Mouse (Mus musculus) C2C12 (cell line): ENCODE data around the gene Lrfn2. TPM values are rescaled to one million over a fixed set of nuclear protein-coding genes. Genes with fewer than 3 reads are reported as not detected.

Source experiments
- H3K27me3 ChIP-seq: one replicate; pipeline ENCODE4 v1.6.1; 2011; ENCODE audit not compliant: control insufficient read depth, insufficient read depth, insufficient read length
- H3K36me3 ChIP-seq: one replicate; pipeline ENCODE4 v1.6.1; 2011; ENCODE audit not compliant: control insufficient read depth, insufficient read depth
- H3K4me3 ChIP-seq: one replicate; pipeline ENCODE4 v1.5.1; 2011; ENCODE audit warnings: mild to moderate bottlenecking, control low read depth; ENCODE audit not compliant: poor library complexity, insufficient read depth, severe bottlenecking
- H3K79me2 ChIP-seq: one replicate; pipeline ENCODE4 v1.6.1; 2011; ENCODE audit not compliant: control insufficient read depth, insufficient read depth
- H3K79me3 ChIP-seq: one replicate; pipeline ENCODE4 v1.6.1; 2011; ENCODE audit warnings: low read depth, control low read depth
- H3ac ChIP-seq: one replicate; pipeline ENCODE3; 2011; ENCODE audit warnings: low read depth; ENCODE audit not compliant: control insufficient read depth, insufficient read length
- CEBPB ChIP-seq: IDR thresholded peaks from one replicate; pipeline ENCODE4 v1.6.1; 2011; ENCODE audit warnings: low read depth, mild to moderate bottlenecking, control low read depth, moderate library complexity
- CTCF ChIP-seq: IDR thresholded peaks from one replicate; pipeline ENCODE4 v1.5.1; 2011; ENCODE audit not compliant: control insufficient read depth, insufficient read depth, insufficient read length
- FOSL1 ChIP-seq: IDR thresholded peaks from one replicate; pipeline ENCODE4 v1.8.0; 2011; ENCODE audit warnings: mild to moderate bottlenecking, low read length; ENCODE audit not compliant: poor library complexity, insufficient read depth, severe bottlenecking
- MAX ChIP-seq: IDR thresholded peaks from one replicate; pipeline ENCODE4 v1.6.1; 2011; ENCODE audit warnings: mild to moderate bottlenecking, control low read depth
- MYOD1 ChIP-seq: IDR thresholded peaks from one replicate; pipeline ENCODE4 v1.6.1; 2011; ENCODE audit warnings: low read depth; ENCODE audit not compliant: control insufficient read depth, insufficient read length
- MYOG ChIP-seq: IDR thresholded peaks from one replicate; pipeline ENCODE4 v1.6.1; 2011; ENCODE audit not compliant: control insufficient read depth, insufficient read length; ENCODE audit errors: extremely low read depth
- USF1 ChIP-seq: IDR thresholded peaks from one replicate; pipeline ENCODE4 v1.6.1; 2011; ENCODE audit warnings: low read depth, mild to moderate bottlenecking, control low read depth, moderate library complexity
- long read RNA-seq, 2 experiments: library from polyadenylated mRNA; unstranded; transcript quantifications; one replicate each; pipeline ENCODE4 v2.0.0; 2019 to 2020
- polyA plus RNA-seq: library from polyadenylated mRNA; unstranded; fragments of >200 nt; fragmentation: generic; extraction: Trizol; gene quantifications from one replicate; pipeline ENCODE4 v1.2.1, GENCODE M21; 2012; ENCODE audit warnings: missing spikeins

The Lrfn2 gene
- not detected for polyA plus RNA-seq
- long read RNA-seq, experiment 1, result 0 reads
- long read RNA-seq, experiment 2, result 0 reads

- no peaks in the 10 kb centered on the region for H3K27me3 ChIP-seq
- no peaks in the 10 kb centered on the region for H3K36me3 ChIP-seq
- no peaks in the 10 kb centered on the region for H3K79me2 ChIP-seq
- no peak for TF ChIP-seq MYOD1
- no peak for TF ChIP-seq MYOG
- no peak for TF ChIP-seq USF1
- no peak for TF ChIP-seq FOSL1
- TF ChIP-seq CEBPB, result no peak
- TF ChIP-seq CTCF, result no peak
- no peak for TF ChIP-seq MAX
- H3K79me3 ChIP-seq, result no peaks in the 10 kb centered on the region
- no peak within 1 kb of the TSS for H3ac ChIP-seq
- H3K4me3 ChIP-seq, result no peak within 1 kb of the TSS
Observed at GRCm38 (mm10) chr17:48931621-48932405, at the start of gene Lrfn2. Lrfn2 (plus strand) TSS chr17:48932379.

- Histone ChIP-seq H3K4me3 (no peak overlapping the region), H3K79me2 (no peaks in the 10 kb centered on the region), H3K79me3 (no peaks in the 10 kb centered on the region), H3K27me3 (no peaks in the 10 kb centered on the region), H3ac (no peak overlapping the region), H3K36me3 (no peaks in the 10 kb centered on the region)
- TF ChIP-seq CTCF (no peak), CEBPB (no peak), USF1 (no peak), MAX (no peak), FOSL1 (no peak), MYOD1 (no peak), MYOG (no peak)
Observed at GRCm38 (mm10) chr17:48887472-48888385, 44.5 kb upstream of the Lrfn2 start.

- Histone ChIP-seq H3K79me2 (no peaks in the 10 kb centered on the region), H3K27me3 (no peaks in the 10 kb centered on the region)
- no peak for TF ChIP-seq CEBPB
- no peak for TF ChIP-seq MYOD1
- TF ChIP-seq CTCF, result no peak
- no peak for TF ChIP-seq USF1
- no peak for TF ChIP-seq FOSL1
- no peak for TF ChIP-seq MYOG
- no peak for TF ChIP-seq MAX
Observed at GRCm38 (mm10) chr17:48905286-48906040, 26.7 kb upstream of the Lrfn2 start.

GRCm38 (mm10) chr17:48913437-48913836 is 18.7 kb upstream of the Lrfn2 start:
- Histone ChIP-seq H3K79me3 (no peaks in the 10 kb centered on the region), H3K27me3 (no peaks in the 10 kb centered on the region), H3ac (no peak overlapping the region), H3K4me3 (no peak overlapping the region), H3K79me2 (no peaks in the 10 kb centered on the region), H3K36me3 (no peaks in the 10 kb centered on the region)
- TF ChIP-seq MYOG (no peak), USF1 (no peak), MAX (no peak), FOSL1 (no peak), MYOD1 (no peak), CEBPB (no peak), CTCF (no peak)

More at GRCm38 (mm10) chr17:48905286-48906040, 26.7 kb upstream of the Lrfn2 start:
- Histone ChIP-seq H3ac (no peak overlapping the region), H3K36me3 (no peaks in the 10 kb centered on the region), H3K79me3 (no peaks in the 10 kb centered on the region), H3K4me3 (no peak overlapping the region)

- Histone ChIP-seq H3K79me2 (no peaks in the 10 kb centered on the region), H3K27me3 (no peaks in the 10 kb centered on the region), H3K4me3 (no peak overlapping the region), H3K79me3 (no peaks in the 10 kb centered on the region), H3ac (no peak overlapping the region), H3K36me3 (no peaks in the 10 kb centered on the region)
- TF ChIP-seq MAX (no peak), USF1 (no peak), MYOD1 (no peak), CTCF (no peak), MYOG (no peak), CEBPB (no peak), FOSL1 (no peak)
Observed at GRCm38 (mm10) chr17:48917411-48917810, 14.8 kb upstream of the Lrfn2 start.
